Mouse (Mus musculus): ENCODE results near the gene Rgl1. TPM values are rescaled to one million over a fixed set of nuclear protein-coding genes. Genes with fewer than 3 reads are reported as not detected.
A peak's percentile ranks its signal among the peaks of the same experiment; 100 is the strongest.

The Rgl1 gene
- polyA plus RNA-seq, 1 experiment from 2014 or later: 33.2 TPM

GRCm38 (mm10) chr1:152795688-152796255, 29.6 kb upstream of the Rgl1 start:
- H3K4me3 ChIP-seq (ENCODE audit: low read depth, low read length): no peak overlapping the region
- no peaks in the 10 kb centered on the region; the same call in 1 of the 2 replicates for H3K4me1 ChIP-seq (ENCODE audit: insufficient read depth, low read depth, low read length)
- no peak overlapping the region for H3K4me2 ChIP-seq (replicated peaks; ENCODE audit: low read depth, low read length)
- H3K9me3 ChIP-seq (ENCODE audit: low read length): no peaks in the 10 kb centered on the region
- TF ChIP-seq CTCF (IDR thresholded peaks at IDR 0.05) (no peak), EP300 (IDR thresholded peaks at IDR 0.05) (no peak)
- H3K27me3 ChIP-seq (replicated peaks; ENCODE audit: insufficient read depth, low read length): no peaks in the 10 kb centered on the region
- no peak overlapping the region for H3K9ac ChIP-seq (replicated peaks; ENCODE audit: low read depth)
- DNase-seq (ENCODE audit: low spot score) (no peak), ATAC-seq (no peak)
- H3K27ac ChIP-seq (ENCODE audit: low read length): no peak overlapping the region
- 51% methylated on average over 8 of the region's 8 CpGs for whole genome bisulfite sequencing
- no peaks in the 10 kb centered on the region for H3K36me3 ChIP-seq (ENCODE audit: insufficient read depth, low read length)

GRCm38 (mm10) chr1:152793495-152794130, 27.5 kb upstream of the Rgl1 start:
- Histone ChIP-seq H3K4me3 (ENCODE audit: low read depth, low read length) (no peak overlapping the region), H3K36me3 (ENCODE audit: insufficient read depth, low read length) (no peaks in the 10 kb centered on the region), H3K27me3 (replicated peaks; ENCODE audit: insufficient read depth, low read length) (no peaks in the 10 kb centered on the region), H3K4me2 (replicated peaks; ENCODE audit: low read depth, low read length) (no peak overlapping the region), H3K4me1 (ENCODE audit: insufficient read depth, low read depth, low read length) (no peaks in the 10 kb centered on the region; the same call in 1 of the 2 replicates), H3K9ac (replicated peaks; ENCODE audit: low read depth) (no peak overlapping the region), H3K9me3 (ENCODE audit: low read length) (no peaks in the 10 kb centered on the region), H3K27ac (ENCODE audit: low read length) (no peak overlapping the region)
- DNase-seq (ENCODE audit: low spot score): peak; percentile 17
- TF ChIP-seq EP300 (IDR thresholded peaks at IDR 0.05) (no peak; the same call in 1 of the 2 replicates), CTCF (IDR thresholded peaks at IDR 0.05) (no peak)
- ATAC-seq: no peak
- 71% methylated on average over 6 of the region's 6 CpGs for WGBS

GRCm38 (mm10) chr1:152792736-152793494, 26.8 kb upstream of the Rgl1 start:
- WGBS: 64% methylated on average over 12 of the region's 12 CpGs

GRCm38 (mm10) chr1:152791269-152791668, 25.1 kb upstream of the Rgl1 start:
- WGBS: 31% methylated on average over 4 of the region's 4 CpGs
- H3K36me3 ChIP-seq (ENCODE audit: insufficient read depth, low read length): no peaks in the 10 kb centered on the region
- no peaks in the 10 kb centered on the region for H3K9me3 ChIP-seq (ENCODE audit: low read length)
- TF ChIP-seq CTCF (IDR thresholded peaks at IDR 0.05): no peak
- H3K4me2 ChIP-seq (replicated peaks; ENCODE audit: low read depth, low read length): no peak overlapping the region
- H3K4me1 ChIP-seq (ENCODE audit: insufficient read depth, low read depth, low read length): no peaks in the 10 kb centered on the region; the same call in 1 of the 2 replicates
- H3K27me3 ChIP-seq (replicated peaks; ENCODE audit: insufficient read depth, low read length): no peaks in the 10 kb centered on the region
- ATAC-seq (peak; percentile 63), DNase-seq (ENCODE audit: low spot score) (peak; percentile 56)
- 0 out of 2 replicates have a peak overlapping the region, but pooled peaks have one; percentile 1 for H3K27ac ChIP-seq (ENCODE audit: low read length)
- H3K9ac ChIP-seq (replicated peaks; ENCODE audit: low read depth): no peak overlapping the region
- no peak overlapping the region for H3K4me3 ChIP-seq (ENCODE audit: low read depth, low read length)

More at GRCm38 (mm10) chr1:152792736-152793494, 26.8 kb upstream of the Rgl1 start:
- H3K4me1 ChIP-seq (ENCODE audit: insufficient read depth, low read depth, low read length): no peaks in the 10 kb centered on the region; the same call in 1 of the 2 replicates
- no peaks in the 10 kb centered on the region for H3K36me3 ChIP-seq (ENCODE audit: insufficient read depth, low read length)
- no peaks in the 10 kb centered on the region for H3K9me3 ChIP-seq (ENCODE audit: low read length)
- no peak overlapping the region for H3K4me3 ChIP-seq (ENCODE audit: low read depth, low read length)
- DNase-seq (ENCODE audit: low spot score): no peak
- H3K9ac ChIP-seq (replicated peaks; ENCODE audit: low read depth): no peak overlapping the region
- no peaks in the 10 kb centered on the region for H3K27me3 ChIP-seq (replicated peaks; ENCODE audit: insufficient read depth, low read length)
- H3K4me2 ChIP-seq (replicated peaks; ENCODE audit: low read depth, low read length): no peak overlapping the region
- TF ChIP-seq CTCF (IDR thresholded peaks at IDR 0.05): no peak
- TF ChIP-seq EP300 (IDR thresholded peaks at IDR 0.05): no peak
- no peak for ATAC-seq
- H3K27ac ChIP-seq (ENCODE audit: low read length): no peak overlapping the region

- 12% methylated on average over 6 of the region's 6 CpGs for WGBS
- no peaks in the 10 kb centered on the region; the same call in 1 of the 2 replicates for H3K4me1 ChIP-seq (ENCODE audit: insufficient read depth, low read depth, low read length)
- H3K9me3 ChIP-seq (ENCODE audit: low read length): no peaks in the 10 kb centered on the region
- no peak overlapping the region for H3K4me2 ChIP-seq (replicated peaks; ENCODE audit: low read depth, low read length)
- no peaks in the 10 kb centered on the region for H3K27me3 ChIP-seq (replicated peaks; ENCODE audit: insufficient read depth, low read length)
- H3K27ac ChIP-seq (ENCODE audit: low read length): 0 out of 2 replicates have a peak overlapping the region, but pooled peaks have one; percentile 1
- no peaks in the 10 kb centered on the region for H3K36me3 ChIP-seq (ENCODE audit: insufficient read depth, low read length)
- DNase-seq (ENCODE audit: low spot score): peak; percentile 77
- peak; percentile 88 for ATAC-seq
- TF ChIP-seq EP300 (IDR thresholded peaks at IDR 0.05) (peak; percentile 74), CTCF (IDR thresholded peaks at IDR 0.05) (no peak)
- H3K4me3 ChIP-seq (ENCODE audit: low read depth, low read length): no peak overlapping the region
- no peak overlapping the region for H3K9ac ChIP-seq (replicated peaks; ENCODE audit: low read depth)
Observed at GRCm38 (mm10) chr1:152790821-152791220, 24.7 kb upstream of the Rgl1 start.

GRCm38 (mm10) chr1:152790254-152790653, 24.1 kb upstream of the Rgl1 start:
- DNase-seq (ENCODE audit: low spot score) (peak; percentile 76), ATAC-seq (peak; percentile 67)
- Histone ChIP-seq H3K27me3 (replicated peaks; ENCODE audit: insufficient read depth, low read length) (no peaks in the 10 kb centered on the region), H3K4me1 (ENCODE audit: insufficient read depth, low read depth, low read length) (no peaks in the 10 kb centered on the region; the same call in 1 of the 2 replicates), H3K27ac (ENCODE audit: low read length) (no peak overlapping the region), H3K9me3 (ENCODE audit: low read length) (no peaks in the 10 kb centered on the region), H3K9ac (replicated peaks; ENCODE audit: low read depth) (no peak overlapping the region), H3K4me3 (ENCODE audit: low read depth, low read length) (no peak overlapping the region), H3K4me2 (replicated peaks; ENCODE audit: low read depth, low read length) (no peak overlapping the region), H3K36me3 (ENCODE audit: insufficient read depth, low read length) (no peaks in the 10 kb centered on the region)
- 31% methylated on average over 12 of the region's 12 CpGs for WGBS
- TF ChIP-seq CTCF (IDR thresholded peaks at IDR 0.05) (peak; percentile 78), EP300 (IDR thresholded peaks at IDR 0.05) (no peak)
